Mouse (Mus musculus): ENCODE measurements around the gene Zfp692. TPM values are rescaled to one million over a fixed set of nuclear protein-coding genes. Genes with fewer than 3 reads are reported as not detected.

Zfp692 gene
- total RNA-seq (2023): 28.3 to 34.6 TPM (median 29.4 TPM) in 4 replicates

DNA sequence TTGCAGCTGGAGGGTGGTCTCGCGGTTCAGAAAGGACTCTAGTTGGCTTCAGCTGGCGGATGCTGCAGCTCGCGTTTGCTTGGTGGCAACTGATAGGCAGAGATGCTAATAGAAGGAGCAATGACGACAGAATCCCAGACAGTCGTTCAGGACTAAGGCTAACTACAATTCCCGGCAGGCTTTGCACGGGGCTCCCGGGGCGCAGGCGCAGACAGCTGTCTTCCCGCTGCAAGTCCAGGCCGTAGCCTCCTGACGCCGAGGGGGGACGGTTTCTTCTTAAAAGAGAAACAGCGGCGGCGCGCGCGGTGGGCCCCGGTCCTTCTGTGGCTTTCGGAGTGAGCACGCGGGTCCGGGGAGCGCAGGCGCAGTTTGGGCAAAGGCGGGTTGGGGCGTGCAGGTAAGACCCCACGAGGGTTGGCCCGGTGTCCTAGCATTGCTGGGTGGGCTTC, at the start of gene Zfp692:
Gene Zfp692 (plus strand): TSS at position 210 of the 449 bp plus-strand sequence.

DNA sequence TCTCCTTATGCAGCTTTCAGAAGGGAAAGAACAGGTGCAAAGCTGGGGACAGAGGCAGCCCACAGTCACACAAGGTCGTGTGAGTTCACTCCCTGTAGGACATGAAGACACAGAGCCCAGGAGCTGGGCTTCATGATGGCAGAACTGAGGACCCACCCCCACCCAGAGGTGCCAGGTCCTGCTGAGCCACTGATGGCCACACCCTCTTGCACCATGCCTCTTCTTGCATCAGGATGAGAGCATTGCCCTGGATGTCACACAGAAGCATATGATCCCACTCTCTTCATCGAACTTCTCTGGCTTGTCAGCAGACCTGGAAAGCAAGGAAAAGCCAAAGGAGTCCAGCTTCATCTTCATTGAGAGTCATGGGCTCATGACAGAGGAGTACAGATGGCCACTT, 32.3 kb upstream of the Zfp692 start, which contains the start of gene 4930438A08Rik:
Gene 4930438A08Rik (plus strand): TSS at position 228 of the 400 bp plus-strand sequence.

DNA sequence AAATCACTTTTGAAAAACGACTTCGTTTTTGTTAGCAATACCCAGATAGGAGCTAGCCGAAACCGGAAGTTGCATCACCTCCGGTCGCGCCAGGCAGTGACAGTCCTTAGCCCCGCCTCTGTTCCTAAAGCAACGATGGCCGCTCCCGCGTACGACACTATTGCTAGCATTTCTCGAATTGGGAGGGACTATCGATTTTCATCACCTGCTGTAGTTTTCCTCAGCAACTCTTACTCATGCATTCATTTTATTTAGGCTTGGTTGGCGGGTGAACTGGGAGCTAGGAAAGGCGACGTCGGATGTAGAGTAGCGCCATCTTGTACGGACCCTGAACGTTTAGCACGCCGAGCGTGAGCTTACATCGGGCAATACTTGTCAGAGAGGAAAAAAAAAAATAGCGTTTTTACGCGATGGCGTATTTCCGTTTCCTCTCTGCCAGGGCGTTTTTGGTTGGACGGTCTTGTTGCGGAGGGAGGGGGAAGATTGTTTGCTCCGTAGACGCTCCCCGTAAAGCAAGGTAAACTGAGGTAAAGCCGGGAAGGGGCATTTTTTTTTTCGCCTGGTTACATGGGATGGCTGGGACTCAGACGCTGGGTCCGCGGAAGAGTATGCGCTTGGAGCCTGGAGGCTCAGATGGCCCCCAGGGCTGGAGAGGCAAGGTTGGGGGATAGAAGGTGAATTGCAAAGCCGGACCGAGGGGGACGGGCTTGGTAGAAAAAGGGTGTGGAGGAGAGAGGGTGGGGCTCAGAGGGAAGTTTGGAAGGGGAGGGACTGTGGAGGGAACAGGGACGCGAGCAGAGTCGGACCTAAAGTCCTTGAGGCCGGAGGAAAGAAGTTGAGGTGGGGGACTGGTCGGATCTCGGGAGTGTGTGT, 23.6 kb downstream of the Zfp692 start, which contains the start of the genes Zfp672 and Sh3bp5l:
Gene Zfp672 (minus strand): TSS at position 64 of the 873 bp plus-strand sequence.
Gene Sh3bp5l (plus strand): TSS at position 449 of the 873 bp plus-strand sequence.

Other genes starting within 250 kb of the Zfp692 start
- gene Gm12248, start 213.9 kb upstream of the Zfp692 start, total RNA-seq (2023): not detected in 4 replicates
- 54.6 to 55.8 TPM (median 54.8 TPM) in 4 replicates for gene Cnot8, start 202.9 kb upstream of the Zfp692 start, total RNA-seq (2023)
- 18.9 to 21.6 TPM (median 21.0 TPM) in 4 replicates for gene Gemin5, start 138.5 kb upstream of the Zfp692 start, total RNA-seq (2023)
- 20.1 to 24.9 TPM (median 20.9 TPM) in 4 replicates for gene Mrpl22, start 135.4 kb upstream of the Zfp692 start, total RNA-seq (2023)
- 14.5 to 18.3 TPM (median 15.9 TPM) in 4 replicates for gene Igtp, start 107.5 kb upstream of the Zfp692 start, total RNA-seq (2023)
- 5.5 to 7.1 TPM (median 6.5 TPM) in 4 replicates for gene Irgm2, start 107.5 kb upstream of the Zfp692 start, total RNA-seq (2023)
- not detected in 4 replicates for gene 4930438A08Rik, start 32.3 kb upstream of the Zfp692 start, total RNA-seq (2023)
- gene Zfp672, start 23.3 kb downstream of the Zfp692 start, total RNA-seq (2023): 30.6 to 35.1 TPM (median 33.0 TPM) in 4 replicates
- gene Sh3bp5l, start 23.7 kb downstream of the Zfp692 start, total RNA-seq (2023): 21.8 to 27.3 TPM (median 23.7 TPM) in 4 replicates
- not detected in 4 replicates for gene Lypd8, start 72.0 kb downstream of the Zfp692 start, total RNA-seq (2023)
- not detected in 4 replicates for gene 1810065E05Rik, start 114.0 kb downstream of the Zfp692 start, total RNA-seq (2023)
- not detected in 4 replicates for gene Gm12253, start 125.5 kb downstream of the Zfp692 start, total RNA-seq (2023)
- gene Lypd9, start 145.9 kb downstream of the Zfp692 start, total RNA-seq (2023): not detected in 4 replicates
- not detected in 4 replicates for gene Olfr30, start 155.2 kb downstream of the Zfp692 start, total RNA-seq (2023)
- gene Olfr332, start 185.5 kb downstream of the Zfp692 start, total RNA-seq (2023): not detected in 4 replicates
- gene Olfr331, start 195.5 kb downstream of the Zfp692 start, total RNA-seq (2023): not detected in 4 replicates
- not detected in 4 replicates for gene Olfr330, start 227.8 kb downstream of the Zfp692 start, total RNA-seq (2023)
- not detected in 4 replicates for gene Olfr329-ps, start 239.4 kb downstream of the Zfp692 start, total RNA-seq (2023)
- gene Olfr328, start 248.6 kb downstream of the Zfp692 start, total RNA-seq (2023): 0.18 to 0.48 TPM (median 0.25 TPM) in 4 replicates

All from B cell, adult 62 days (primary cell).